Comparison of ENCODE assay signal across 13 mouse cellular contexts in the genomic region with DNA sequence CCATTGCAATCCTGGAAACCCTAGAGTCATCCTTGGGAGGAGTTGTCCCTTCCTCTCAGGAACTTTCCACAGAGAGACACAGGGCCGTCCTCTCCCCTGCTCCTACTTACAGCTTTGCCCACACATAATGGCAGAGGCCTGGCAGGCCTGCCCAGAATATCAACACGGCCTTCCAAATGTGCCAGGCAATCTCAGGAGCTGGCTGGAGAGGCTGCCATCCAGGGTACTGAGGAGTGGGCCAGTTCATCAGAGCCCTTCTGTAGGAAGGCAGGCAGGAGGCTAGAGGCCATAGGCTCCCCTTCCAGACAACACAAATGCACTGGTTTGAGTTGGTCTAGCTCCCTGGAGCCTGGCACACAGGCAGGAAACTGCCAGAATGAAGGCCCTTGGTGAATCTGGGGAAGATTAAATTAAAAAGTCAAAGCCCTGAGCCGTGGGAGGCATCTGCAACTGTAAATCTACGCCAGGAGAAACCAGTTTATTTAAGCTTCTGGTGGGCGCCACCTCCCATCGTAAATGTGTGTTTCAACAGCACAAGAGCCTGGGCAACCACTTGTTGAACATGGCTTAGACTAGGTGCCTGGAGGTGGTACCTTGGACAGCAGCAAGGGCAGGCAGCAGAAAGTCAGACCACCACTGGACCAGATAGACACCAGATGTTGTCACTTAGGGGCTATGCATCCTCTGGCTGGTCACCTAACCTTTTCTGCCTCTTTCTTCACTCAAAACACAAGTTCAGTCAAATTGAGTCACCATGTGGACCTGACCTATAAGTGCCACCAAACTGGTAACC.
DNase-seq lines count a peak whose midpoint lies in the region; ATAC-seq and TF ChIP-seq lines count a peak whose summit lies in the region.
"Had no signal": no experiment of that assay in that cellular context is flagged by ENCODE, and none has a peak within 500 bp of the region (broad histone marks: within the 10 kb centered on the region; RNA-seq: fewer than 3 reads in every experiment).

No protein-coding gene starts in this region.

- no peaks in the 10 kb centered on the region for H3K9me3 ChIP-seq in heart, embryonic 15.5 days (replicated peaks)
- H3K9me3 ChIP-seq in lung, embryonic 14.5 days (ENCODE audit: low read depth, low read length) = no peaks in the 10 kb centered on the region
- H3K9me3 ChIP-seq: lung, embryonic 15.5 days; neural tube, embryonic 12.5 days had no signal

- no peak for DNase-seq in heart, adult 2 months
- peak; percentile 56 for DNase-seq in lung, embryonic 14.5 days
- no peak for DNase-seq in lung, postnatal 14 days
- peak; percentile 66 for DNase-seq in brain, adult 2 months (ENCODE audit: low read depth, low spot score)
- DNase-seq in left cerebral cortex, postnatal 4 days = peak; percentile 28
- no peak for DNase-seq in lung, postnatal 25 days (ENCODE audit: low spot score)
- DNase-seq: adrenal gland, adult 2 months; cerebellum, adult 8-10 months; thymus, postnatal 4 days had no signal

- no peaks in the 10 kb centered on the region for H3K36me3 ChIP-seq in heart, embryonic 15.5 days
- no peaks in the 10 kb centered on the region for H3K36me3 ChIP-seq in heart, adult 2 months (ENCODE audit: control insufficient read depth, insufficient read depth, low read length)
- H3K36me3 ChIP-seq in lung, embryonic 14.5 days (ENCODE audit: insufficient read depth) = no peaks in the 10 kb centered on the region
- H3K36me3 ChIP-seq: lung, embryonic 15.5 days; neural tube, embryonic 12.5 days had no signal

- 0 out of 2 replicates have a peak, but pooled peaks have one; percentile 54 for ATAC-seq in heart, embryonic 15.5 days (replicated peaks; ENCODE audit: insufficient number of reproducible peaks, insufficient read depth, low FRiP score, low read depth)
- no peak for ATAC-seq in lung, embryonic 14.5 days (ENCODE audit: insufficient read depth)
- no peak for ATAC-seq in inflammation-experienced regulatory T-cells, adult 6 months

- WGBS in heart, embryonic 15.5 days = 65% methylated on average over 6 of the region's 6 CpGs
- 64% methylated on average over 6 of the region's 6 CpGs for WGBS in heart, adult 2 months
- WGBS in lung, embryonic 14.5 days = 63% methylated on average over 6 of the region's 6 CpGs

- no peak overlapping the region for H3K9ac ChIP-seq in heart, embryonic 15.5 days
- no peak overlapping the region for H3K9ac ChIP-seq in heart, adult 2 months (ENCODE audit: low read depth, low read length)
- no peak overlapping the region for H3K9ac ChIP-seq in lung, embryonic 14.5 days
- H3K9ac ChIP-seq: lung, embryonic 15.5 days; neural tube, embryonic 12.5 days had no signal

- H3K4me3 ChIP-seq in heart, embryonic 15.5 days = no peak overlapping the region
- H3K4me3 ChIP-seq in heart, adult 2 months = no peak overlapping the region
- H3K4me3 ChIP-seq in lung, embryonic 14.5 days (ENCODE audit: low read depth, low read length) = no peak overlapping the region
- H3K4me3 ChIP-seq: lung, embryonic 15.5 days; neural tube, embryonic 12.5 days had no signal

- TF ChIP-seq CTCF in heart, adult 2 months (IDR thresholded peaks at IDR 0.05) = no peak
- no peak for TF ChIP-seq CTCF in lung, embryonic 14.5 days (IDR thresholded peaks at IDR 0.05; ENCODE audit: low read depth)

- no peak for TF ChIP-seq EP300 in heart, adult 2 months (IDR thresholded peaks at IDR 0.05; ENCODE audit: insufficient read depth, low read depth, low read length)

- intact Hi-C loops in heart, adult 2 months (cut with DNase I) = no loop called here
- intact Hi-C loops in left cerebral cortex, postnatal 4 days (cut with DNase I) = no loop called here

- TF ChIP-seq POLR2A in heart, adult 2 months (IDR thresholded peaks at IDR 0.05; ENCODE audit: insufficient read depth, low read depth, low read length) = no peak

- no peak overlapping the region for H3K4me2 ChIP-seq in heart, embryonic 15.5 days
- H3K4me2 ChIP-seq in lung, embryonic 14.5 days = no peak overlapping the region
- H3K4me2 ChIP-seq: lung, embryonic 15.5 days; neural tube, embryonic 12.5 days had no signal

- no peaks in the 10 kb centered on the region for H3K79me2 ChIP-seq in heart, adult 2 months (replicated peaks; ENCODE audit: control insufficient read depth, insufficient read depth, low read length)

- H3K27ac ChIP-seq in heart, embryonic 15.5 days = no peak overlapping the region
- H3K27ac ChIP-seq in heart, adult 2 months = no peak overlapping the region
- H3K27ac ChIP-seq in lung, embryonic 14.5 days (ENCODE audit: low read depth) = no peak overlapping the region
- H3K27ac ChIP-seq: lung, embryonic 15.5 days; neural tube, embryonic 12.5 days had no signal

- H3K4me1 ChIP-seq in heart, embryonic 15.5 days (replicated peaks) = no peaks in the 10 kb centered on the region
- no peaks in the 10 kb centered on the region for H3K4me1 ChIP-seq in heart, adult 2 months (ENCODE audit: control insufficient read depth, insufficient read depth, low read length)
- H3K4me1 ChIP-seq in lung, embryonic 14.5 days (ENCODE audit: insufficient read depth) = no peaks in the 10 kb centered on the region
- H3K4me1 ChIP-seq: lung, embryonic 15.5 days; neural tube, embryonic 12.5 days had no signal

- no peaks in the 10 kb centered on the region for H3K27me3 ChIP-seq in heart, embryonic 15.5 days
- no peaks in the 10 kb centered on the region for H3K27me3 ChIP-seq in heart, adult 2 months (ENCODE audit: control insufficient read depth, insufficient read depth, low read length)
- no peaks in the 10 kb centered on the region for H3K27me3 ChIP-seq in lung, embryonic 14.5 days (ENCODE audit: insufficient read depth, low read length)
- H3K27me3 ChIP-seq: lung, embryonic 15.5 days; neural tube, embryonic 12.5 days had no signal

Comparison
In these comparisons a context has a peak if more than half of its experiments do, and no peak if none do; other contexts are left out.
1. DNase-seq: peak in lung, embryonic 14.5 days (single experiment), brain, adult 2 months (single experiment) and left cerebral cortex, postnatal 4 days (single experiment); none in heart, adult 2 months (0 of 2), lung, postnatal 14 days (single experiment) and lung, postnatal 25 days (single experiment).